Mouse (Mus musculus) thymus, postnatal 0 days (tissue): ENCODE data around the gene Nfyb. TPM values are rescaled to one million over a fixed set of nuclear protein-coding genes. Genes with fewer than 3 reads are reported as not detected.

Experiments
- DNase-seq: peaks from one replicate; pipeline ENCODE4 v3.0.0-alpha.2; 2015; ENCODE audit warnings: low spot score
- polyA plus RNA-seq: library from polyadenylated mRNA; unstranded; fragments of >200 nt; fragmentation: Nextera tagmentation; extraction: Ambion mirVana; gene quantifications from 2 replicates; pipeline ENCODE4 v1.2.1, GENCODE M21; 2015

Nfyb gene
- polyA plus RNA-seq: 76.8 and 79.5 TPM in 2 replicates

DNA sequence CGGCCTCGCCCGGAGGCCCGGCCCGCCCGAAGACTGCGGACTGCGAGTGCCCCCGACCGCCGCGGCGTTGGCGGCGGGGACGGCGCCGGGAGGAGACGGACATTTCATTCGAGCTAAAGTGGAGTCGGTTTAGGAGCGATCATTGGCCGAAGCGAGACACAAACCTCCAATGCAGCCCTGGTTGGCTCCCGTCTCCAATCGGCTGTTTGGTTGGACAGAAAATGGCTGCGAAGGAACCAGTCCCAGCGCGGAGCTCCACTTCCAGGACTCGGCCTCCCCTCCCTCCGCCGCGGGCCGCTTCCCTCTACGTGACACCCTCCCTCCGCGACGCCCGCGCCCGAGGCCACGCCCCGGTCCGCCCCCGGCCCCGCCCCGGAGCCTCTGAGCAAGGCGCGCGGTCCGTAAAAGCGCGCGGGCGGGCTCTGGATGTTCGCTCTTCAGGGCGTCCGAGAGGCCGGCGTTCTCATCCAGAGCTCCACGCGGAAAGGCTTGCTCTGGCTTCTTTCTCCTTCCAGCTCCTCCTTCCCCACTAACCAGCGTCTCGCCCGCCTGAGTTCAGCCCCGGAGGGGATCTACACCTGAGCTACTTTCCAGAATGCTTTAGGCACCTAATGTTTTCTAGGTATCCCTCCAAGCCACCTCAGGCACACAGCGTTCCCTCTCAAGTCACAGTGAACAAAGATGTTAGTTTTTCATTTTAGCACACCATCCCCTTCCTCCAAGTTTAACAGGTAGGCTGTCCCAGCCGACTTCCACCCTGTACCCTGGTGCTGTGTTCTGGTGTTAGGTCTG lies at the start of gene Nfyb:
Gene Nfyb (minus strand): TSS at position 305 of the 792 bp plus-strand sequence.
- DNase-seq: peak; percentile 97

DNA sequence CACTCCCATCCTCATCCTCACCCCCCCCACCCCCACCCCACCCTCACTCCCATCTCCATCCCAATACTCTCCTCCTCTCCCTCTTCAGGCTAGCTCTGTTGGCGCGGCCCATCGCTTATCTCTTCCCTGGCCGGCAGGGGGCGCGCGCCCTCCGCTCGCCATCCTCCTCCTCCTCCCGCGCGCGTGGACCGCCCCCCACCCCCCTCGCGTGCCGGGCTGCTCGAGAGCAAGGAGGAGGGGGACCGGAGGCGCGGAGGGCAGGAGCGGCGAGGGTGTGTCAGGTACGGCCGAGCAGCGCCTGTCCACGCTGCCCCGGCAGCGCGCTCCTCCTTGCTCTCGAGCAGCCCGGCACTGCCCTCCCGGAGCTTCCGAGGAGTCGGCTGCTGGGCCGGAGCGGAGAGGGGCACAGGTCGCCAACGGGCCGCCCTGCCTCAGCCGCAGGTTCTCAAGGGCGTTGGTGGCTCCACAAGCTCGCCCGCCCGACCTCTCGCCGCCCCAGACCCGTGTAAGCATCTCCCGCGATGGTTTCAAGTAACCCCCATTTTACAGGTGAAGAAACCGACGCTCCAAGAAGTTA lies 48.0 kb upstream of the Nfyb start:
- DNase-seq: peak; percentile 86

DNA sequence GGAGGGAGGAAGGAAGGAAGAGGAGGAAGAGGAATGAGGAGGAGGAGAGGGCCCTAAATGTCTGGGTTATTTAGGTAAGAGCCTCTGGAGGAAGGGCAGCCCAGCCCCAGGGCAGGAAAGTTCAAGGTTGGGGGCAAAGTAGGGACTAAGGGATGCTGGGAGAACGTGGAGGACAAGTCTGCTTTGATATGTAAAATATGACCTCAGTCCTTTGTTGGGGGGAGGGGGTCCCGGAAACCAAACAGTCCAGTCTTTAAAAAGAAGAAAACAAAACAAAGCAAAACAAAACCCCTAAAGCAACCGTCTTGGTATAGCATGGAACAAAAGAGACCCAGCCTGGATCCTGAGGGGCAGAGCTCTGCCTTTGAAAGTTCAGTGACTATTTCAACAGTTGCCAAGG lies 45.4 kb upstream of the Nfyb start:
- DNase-seq: no peak

DNA sequence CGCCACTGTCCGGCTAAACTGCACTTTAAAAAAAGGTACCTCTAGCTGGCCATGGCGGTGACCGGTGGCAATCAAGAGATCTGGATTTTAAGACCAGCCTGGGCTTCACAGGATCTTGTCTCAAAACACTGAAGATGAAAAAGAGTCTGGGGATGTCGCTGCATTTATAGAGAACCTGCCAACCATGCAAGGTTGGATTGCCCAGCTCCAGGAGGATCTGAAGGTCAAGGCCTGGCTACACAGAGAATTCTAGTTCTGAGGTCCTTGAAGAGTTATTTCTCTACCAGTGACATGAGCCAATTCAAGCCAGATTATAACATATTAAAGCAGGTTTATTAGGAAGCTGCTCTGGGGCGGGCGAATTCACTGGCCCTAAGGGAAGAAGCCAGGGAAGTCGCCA lies 44.9 kb upstream of the Nfyb start:
- no peak for DNase-seq

DNA sequence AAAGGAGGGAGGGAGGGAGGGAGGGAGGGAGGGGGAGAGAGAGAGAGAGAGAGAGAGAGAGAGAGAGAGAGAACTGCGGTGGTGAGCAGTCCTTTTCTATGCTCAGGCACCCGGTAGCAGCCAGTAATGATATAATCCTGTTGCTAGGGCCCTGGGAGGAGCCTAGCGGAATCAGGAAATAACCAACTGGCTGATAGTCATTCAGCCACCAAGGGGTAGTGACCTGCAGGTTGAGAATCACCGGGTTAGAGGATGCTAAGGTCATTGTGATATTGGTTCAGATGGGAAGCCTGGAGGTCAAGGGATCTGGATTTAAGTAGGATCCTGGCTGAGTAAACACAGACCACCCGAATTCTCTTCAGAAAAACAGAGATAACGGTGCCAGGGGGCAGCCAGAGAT lies 44.2 kb upstream of the Nfyb start:
- DNase-seq: no peak

DNA sequence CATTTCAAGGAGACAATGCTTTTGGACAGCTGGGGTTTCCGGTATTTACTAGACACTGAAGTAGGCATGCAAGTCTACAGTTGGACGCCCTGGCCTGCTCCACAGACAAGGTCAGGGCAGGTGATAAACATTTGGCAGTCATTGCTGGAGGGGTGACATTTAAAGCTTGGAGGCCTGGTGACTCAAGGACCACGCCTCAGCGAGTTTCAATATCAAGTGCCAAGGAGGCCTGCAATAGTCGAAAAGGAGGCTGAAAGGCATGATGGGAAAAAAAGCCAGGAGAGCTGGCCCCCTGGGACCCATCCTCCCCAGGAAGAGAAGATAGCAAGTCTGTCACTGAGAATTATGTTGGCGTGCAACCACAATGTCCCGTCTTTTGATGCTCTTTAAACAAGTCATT lies 43.3 kb upstream of the Nfyb start:
- no peak for DNase-seq

DNA sequence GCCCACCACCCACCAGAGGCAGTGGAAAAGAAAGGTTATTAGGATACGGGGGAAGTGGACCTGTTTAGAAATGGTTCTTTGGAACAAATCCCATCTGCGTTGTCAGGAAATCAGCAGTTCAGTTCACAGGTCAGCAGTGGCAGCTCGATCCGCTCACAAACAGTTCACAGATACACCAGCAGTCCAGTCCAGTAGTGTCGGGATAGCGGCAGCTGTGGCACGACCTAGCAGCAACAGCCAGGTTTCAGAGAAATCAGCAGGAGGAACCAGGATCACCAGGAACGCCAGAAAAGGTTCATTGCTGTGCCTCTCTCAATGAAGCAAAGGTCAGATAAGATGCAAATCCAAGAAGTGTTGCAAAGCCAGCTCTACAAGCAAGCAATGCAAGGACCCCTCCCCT lies 42.5 kb upstream of the Nfyb start:
- no peak for DNase-seq

DNA sequence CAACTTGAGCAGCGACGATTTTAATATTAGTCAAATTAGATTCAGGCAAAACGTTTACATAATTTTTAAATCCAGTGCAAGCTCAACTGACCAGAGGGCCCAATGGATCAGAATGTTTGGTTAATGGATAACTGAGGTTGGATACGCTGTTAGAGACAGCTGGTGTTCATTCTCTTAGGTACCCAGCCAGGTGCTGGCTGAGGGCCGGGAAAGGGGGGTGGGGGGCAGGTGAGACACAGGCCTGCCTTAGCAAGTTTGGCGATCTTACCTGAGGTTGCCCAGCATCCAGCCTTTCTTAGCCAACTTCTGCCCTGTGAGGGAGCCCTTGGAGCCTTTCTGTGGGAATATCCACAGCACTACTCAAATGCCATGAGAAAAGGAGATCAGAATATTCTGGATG lies 41.2 kb upstream of the Nfyb start:
- DNase-seq: no peak

DNA sequence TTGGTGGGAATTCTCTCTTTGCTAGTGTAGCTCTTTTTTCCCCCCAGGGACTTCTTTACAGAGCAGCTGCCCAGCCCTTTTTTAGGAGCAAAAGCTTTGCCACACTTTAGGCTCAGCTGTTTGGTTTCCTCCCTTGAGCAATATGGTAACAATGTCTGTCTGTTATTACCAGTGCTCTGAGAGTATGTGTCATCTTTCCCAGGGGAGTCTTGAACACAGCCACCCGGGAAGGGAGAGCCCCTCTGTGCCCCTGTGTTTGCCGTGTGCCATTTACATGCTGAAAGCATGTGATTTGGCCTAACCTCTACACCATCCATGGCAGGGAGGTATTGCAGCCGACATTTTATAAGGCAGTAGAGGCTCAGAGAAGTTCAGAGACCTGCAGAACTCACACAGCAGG lies 40.5 kb upstream of the Nfyb start:
- no peak for DNase-seq

DNA sequence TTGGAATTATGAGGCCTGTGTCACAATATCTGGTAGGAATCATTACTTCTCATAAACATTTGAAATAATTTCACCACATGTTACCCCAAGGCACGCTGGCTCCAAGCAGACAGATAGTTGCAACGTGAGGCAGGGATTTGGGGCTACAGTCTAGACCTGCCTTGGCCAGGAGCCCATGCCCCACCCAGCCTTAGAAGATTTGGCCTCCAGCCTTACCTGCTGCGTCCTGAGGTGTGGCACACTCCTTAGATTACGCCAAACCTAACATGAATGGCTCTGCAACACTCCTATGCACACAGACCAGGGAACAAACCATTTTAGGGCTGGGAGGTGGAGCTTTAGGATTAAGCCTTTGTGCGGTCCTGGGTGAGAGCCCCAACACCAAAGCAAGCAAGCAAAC lies 36.1 kb upstream of the Nfyb start:
- no peak for DNase-seq

DNA sequence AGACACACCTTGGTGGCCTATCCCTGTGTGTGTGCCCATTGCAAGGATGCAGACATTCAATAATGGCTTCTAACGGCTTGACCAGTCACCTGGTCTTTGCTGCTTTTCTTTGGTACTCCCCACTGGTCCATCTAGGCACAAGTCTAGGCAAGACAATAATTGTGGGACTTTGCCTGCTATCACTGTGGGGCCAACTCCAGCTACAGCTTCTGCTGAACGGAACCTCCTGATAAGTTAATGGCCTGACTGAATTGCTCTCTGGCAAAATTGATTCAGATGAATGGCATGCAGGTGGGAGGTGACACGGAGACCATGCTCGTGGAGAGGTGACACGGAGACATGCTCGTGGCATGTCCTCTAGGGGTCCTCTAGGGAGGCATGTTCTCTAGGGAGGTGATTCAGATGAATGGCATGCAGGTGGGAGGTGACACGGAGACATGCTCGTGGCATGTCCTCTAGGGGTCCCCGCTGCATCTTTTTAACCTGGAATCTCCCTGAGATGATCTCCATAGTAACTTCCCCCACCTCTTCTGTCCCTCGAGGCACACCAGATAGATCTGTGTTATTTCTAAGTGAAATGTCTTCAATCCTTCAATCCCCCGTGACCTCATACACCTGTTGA lies 34.5 kb upstream of the Nfyb start:
- DNase-seq: peak; percentile 41

DNA sequence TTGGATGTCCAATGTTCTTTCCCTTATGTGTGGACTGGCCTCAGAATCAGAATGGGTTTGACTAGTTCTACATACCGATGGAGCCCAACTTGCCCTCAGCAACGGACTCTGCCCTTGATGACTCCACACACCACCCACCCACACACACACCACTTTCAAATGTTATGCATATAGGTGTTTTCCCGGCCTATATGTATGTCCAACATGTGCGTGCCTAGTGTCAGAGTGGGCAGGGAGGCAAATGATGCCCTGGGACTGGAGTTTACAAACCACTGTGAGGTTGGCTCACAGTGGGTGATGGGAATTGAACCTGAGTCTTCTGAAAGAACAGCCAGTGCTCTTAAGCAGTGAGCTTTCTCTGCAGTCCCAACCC lies 33.2 kb upstream of the Nfyb start:
- DNase-seq: no peak

DNA sequence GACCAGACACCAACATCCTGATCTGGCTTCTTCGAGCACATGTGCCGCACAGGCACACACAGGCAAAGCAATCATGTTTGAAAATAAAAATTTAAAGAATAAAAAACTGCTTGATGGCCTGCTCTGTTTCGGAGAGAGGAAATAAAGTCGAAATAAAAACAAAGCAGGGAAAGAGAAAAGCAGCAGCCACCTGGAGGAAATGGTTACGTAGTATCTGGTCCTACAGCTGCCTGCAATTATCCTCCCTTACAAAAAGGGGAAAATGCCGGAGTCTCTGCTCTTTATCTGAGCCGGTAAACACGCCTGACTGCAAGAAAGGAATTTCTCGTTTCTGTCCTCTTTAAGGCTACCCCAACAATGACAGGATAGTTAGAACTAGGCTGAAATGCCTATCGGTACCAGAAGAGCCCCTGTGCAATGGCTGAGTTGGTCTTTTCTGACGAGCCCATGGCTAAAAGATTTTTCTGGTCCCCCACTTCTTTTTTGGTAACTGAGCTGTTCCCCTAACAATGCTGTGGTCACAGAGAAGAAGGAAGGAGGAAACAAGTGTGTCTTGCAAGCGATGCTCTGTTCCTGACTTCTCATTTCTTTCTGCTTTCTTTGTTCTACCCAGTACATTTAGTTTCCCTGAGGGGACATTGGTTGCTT lies 32.7 kb upstream of the Nfyb start:
- peak; percentile 63 for DNase-seq

DNA sequence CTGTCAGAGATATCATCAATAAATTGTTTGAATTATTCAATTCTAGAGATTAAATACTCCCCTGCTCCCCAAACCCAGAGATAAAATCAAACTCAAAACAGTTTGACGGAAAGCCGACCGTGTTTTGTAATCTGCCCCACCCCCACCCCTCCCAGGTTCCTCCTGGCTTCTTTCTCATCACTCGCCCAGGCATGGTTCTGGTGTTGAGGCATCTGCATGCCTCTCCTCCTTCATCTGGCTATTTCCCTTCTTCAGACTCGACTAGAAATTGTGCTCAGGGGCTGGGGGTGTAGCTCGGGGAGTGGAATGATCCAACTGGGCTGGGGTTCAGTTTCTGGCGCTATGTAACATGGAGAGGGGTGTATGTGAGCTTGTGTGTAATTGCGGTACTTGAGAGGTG lies 31.8 kb upstream of the Nfyb start:
- no peak for DNase-seq

DNA sequence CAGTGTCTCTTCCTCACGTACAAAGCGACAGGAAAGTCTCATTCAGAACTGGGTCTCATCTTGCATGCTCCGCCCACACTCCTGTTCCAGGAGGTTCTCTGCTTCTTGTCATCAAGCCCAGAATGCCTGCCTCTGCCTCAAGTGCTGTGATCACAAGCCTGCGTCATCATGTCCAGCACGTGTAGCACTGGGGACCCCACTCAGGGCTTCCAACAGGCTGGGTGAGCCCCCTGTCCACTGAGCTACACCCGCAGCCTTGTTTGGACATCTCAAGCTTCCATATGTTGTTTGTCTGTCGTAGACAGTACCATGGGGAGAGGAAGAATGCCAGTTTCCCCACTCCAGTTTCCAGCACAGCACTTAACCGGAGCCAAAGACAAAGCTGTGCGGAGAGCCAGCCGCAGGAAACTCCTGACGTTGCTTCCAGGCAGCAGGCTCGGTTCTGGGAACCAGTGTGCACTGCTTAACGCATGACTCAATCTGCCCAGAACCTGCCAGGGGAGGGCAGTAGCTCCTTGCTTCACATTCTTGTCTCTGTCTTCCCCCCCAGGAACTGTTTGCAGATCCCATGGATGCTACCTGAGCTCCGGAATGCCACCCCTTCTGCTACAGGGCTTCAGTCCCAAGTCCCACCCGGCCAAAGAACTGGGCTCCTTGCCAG lies 31.3 kb upstream of the Nfyb start:
- peak; percentile 35 for DNase-seq

DNA sequence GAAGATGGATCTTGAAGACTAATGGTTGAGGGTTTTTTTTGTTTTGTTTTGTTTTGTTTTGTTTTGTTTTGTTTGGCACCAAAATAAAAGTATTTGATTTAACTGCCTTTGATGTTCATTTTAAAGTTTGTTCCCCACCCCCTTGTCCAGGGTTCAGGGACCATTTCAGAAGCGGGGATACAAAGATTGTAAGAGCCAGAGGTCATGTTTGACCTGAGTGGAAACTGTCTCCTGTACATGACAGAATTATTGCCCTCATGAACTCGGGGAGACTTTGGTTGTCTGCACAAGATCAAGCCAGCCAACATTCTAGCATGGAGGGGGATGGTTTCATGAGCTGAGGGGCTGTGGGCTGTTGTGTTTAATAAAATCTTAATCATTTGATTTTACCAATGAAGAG lies 28.4 kb upstream of the Nfyb start:
- DNase-seq: no peak

DNA sequence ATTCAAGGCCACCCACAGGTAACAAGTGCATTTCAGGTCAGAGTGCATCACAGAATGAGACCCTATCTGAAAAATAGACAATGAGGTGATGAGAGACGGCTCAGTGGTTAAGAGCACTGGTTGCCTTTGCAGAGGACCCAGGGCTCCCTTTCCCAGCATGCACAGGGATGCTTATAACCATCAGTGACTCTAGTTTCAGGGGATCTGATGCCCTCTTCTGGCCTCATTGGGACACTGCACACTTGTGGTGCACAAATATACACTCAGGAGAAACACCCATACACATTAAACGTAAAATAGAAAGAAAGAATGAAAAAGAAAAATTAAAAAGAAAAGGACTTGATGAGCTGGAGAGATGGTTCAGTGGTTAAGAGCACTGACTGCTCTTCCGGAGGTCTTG lies 27.8 kb upstream of the Nfyb start:
- DNase-seq: no peak

DNA sequence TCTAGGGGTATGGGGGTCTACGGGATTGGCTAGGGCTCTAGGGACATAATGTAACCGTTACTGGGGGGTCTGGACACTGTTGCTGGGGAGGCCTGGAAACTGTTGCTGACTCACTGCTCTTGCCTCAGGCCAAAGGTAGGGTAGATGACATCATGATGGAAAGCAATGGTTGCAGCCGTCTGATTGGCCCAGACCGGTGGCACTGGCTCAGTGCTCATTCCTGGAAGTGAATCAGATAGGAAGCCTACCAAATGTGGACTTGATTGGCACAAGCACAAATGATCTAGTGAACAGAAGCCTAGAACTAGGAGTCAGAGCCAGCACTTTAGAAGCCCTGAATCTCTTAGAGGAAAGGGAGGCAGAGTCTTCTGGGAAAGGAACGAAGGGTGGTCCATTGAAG lies 26.6 kb upstream of the Nfyb start:
- no peak for DNase-seq

DNA sequence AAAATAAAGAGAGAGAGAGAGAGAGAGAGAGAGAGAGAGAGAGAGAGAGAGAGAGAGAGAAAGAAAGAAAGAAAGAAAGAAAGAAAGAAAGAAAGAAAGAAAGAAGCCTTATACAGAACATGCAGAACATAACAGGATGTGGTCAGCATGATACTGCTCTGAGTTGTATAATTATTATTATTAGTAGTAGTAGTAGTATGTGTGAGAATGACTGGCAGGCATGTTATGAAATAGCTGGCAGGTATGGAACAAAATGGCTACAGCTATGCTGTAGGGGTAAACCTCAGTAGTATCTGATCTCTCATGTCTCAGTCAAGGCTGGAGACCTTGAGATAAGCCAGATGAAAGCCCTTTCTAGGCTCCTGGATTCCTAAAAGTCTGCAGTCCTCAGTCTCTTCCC lies 25.2 kb upstream of the Nfyb start:
- DNase-seq: no peak

DNA sequence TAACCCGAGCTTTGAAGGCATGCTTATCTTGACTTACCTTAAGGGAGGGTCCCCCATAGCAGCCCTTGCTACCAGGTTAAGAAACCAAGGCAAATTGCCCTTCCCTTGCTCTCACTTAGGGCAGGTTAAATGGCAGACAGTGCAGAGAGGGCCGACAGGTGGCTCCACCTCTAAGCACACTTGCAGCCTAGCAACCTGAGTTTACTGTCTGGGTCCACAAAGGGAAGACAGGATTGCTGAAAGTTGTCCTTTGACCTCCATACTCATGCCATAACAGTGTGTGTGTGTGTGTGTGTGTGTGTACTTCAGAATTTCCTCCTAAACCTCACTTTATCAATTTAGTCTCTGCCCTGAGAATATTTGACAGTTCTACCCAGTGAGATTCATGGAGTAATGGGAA lies 18.5 kb upstream of the Nfyb start:
- no peak for DNase-seq

DNA sequence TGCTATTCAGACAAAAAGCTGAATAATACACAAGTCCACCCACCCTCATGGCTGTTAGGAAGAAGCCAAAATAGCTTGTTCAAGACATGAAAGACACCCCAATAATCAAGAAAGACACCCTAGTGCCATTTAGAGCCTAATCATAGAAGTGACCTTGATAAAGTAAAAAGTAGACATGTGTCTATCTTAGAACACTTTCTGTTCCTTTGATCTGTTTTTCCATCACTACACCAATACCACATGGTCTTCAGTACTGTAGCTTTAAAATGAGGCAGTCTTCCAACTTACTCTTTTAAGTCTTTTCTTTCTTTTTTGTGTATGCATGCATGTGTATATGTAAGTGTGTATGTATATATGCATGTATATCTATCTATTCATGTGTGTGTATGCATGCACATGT lies 16.9 kb upstream of the Nfyb start:
- DNase-seq: no peak

DNA sequence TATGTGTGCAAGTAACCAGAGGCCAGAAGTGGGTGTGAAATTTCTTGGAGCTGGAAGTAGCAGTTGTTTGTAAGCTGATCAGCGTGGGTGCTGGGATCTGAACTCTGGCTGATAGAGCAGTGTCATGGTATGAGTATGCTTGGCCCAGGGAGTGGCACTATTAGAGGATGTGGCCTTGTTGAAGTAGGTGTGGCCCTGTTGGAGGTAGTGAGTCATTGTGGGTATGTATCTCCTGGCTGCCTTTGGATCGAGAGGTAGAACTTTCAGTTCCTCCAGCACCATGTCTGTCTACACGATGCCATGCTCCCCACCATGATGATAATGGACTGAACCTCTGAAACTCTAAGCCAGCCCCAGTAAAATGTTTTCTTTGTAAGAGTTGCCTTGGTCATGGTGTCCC lies 16.4 kb upstream of the Nfyb start:
- DNase-seq: no peak
